Mouse (Mus musculus): ENCODE data around the gene Slc4a8.

DNA sequence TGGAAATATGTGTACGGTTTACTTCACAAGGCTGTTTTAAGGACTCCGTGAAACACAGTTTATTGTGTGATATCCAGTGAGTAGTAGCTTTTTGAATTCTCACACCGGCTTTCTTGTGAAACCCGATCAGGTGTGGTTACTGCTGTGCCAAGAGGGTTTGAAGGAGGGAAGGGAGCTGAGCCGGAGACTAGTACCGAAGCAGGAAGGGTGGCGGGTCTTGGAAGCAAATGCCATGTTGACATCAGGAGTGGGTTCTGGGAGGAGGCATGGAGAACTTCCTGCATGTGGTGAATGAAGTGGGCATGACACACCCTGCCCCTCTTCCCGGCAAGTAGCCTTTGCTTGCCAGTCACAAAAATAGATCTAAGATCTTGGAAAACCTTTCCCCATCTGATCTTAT lies 1.1 kb downstream of the Slc4a8 start:
- no peak for TF ChIP-seq CTCF (IDR thresholded peaks at IDR 0.05; ENCODE audit: borderline replicate concordance, insufficient read depth, low read depth, low read length)
- TF ChIP-seq POLR2A (IDR thresholded peaks at IDR 0.05; ENCODE audit: borderline replicate concordance, insufficient read depth, low read length): no peak
